Mouse (Mus musculus): ENCODE results near the gene Smurf2. TPM values are rescaled to one million over a fixed set of nuclear protein-coding genes. Genes with fewer than 3 reads are reported as not detected.

Gene Smurf2
- polyA plus RNA-seq, 1 experiment from 2014 or later = 17.1 TPM

DNA sequence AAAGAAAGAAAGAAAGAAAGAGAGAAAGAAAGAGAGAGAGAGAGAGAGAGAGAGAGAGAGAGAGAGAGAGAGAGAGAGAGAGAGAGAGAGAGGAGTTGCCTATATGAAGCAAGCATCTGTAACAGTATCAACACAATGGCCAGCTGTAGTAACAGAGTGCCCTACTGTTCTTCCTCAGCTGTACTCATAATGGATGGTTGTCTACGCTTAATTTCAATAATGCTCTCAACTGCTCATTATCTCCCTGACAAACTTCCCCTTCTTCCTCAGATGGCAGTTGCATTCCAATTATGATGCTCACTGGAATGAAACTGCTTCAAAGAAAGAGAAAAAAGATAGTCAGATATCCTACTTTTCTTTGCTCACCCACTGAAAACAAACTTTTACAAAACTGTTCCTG lies 36.9 kb downstream of the Smurf2 start:
- H3K36me3 ChIP-seq (ENCODE audit: control insufficient read depth, insufficient read depth, low read length) = no peaks in the 10 kb centered on the region
- ATAC-seq (replicated peaks; ENCODE audit: low FRiP score, low TSS enrichment, low read depth) = no peak

DNA sequence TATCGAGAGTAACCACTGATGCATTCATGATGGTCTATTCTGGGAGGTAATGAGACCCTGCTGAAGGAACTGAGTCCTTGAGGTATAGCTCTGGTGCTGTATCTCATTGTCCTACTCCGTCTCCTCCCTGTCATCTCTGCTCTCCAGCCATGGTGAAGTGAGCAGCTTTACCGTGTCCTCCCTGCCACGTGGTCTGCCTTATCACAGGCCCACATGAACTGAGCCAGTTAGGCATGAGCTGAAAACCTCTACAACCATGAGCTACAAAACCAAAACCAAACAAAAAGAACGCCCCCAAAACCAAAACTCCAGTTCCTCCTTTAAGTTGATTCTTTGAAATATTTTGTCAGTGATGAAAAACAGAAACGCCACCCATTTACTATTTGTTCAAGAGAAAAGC lies 47.9 kb downstream of the Smurf2 start:
- H3K9ac ChIP-seq (ENCODE audit: low read length) = no peak overlapping the region
- no peaks in the 10 kb centered on the region for H3K4me1 ChIP-seq (replicated peaks; ENCODE audit: control insufficient read depth, insufficient read depth, low read length)
- ATAC-seq (replicated peaks; ENCODE audit: low FRiP score, low TSS enrichment, low read depth) = no peak
- H3K4me3 ChIP-seq (ENCODE audit: low read depth, low read length) = no peak overlapping the region
- DNase-seq (ENCODE audit: low spot score) = no peak
- no peaks in the 10 kb centered on the region for H3K27me3 ChIP-seq (replicated peaks; ENCODE audit: control insufficient read depth, insufficient read depth, low read length)
- WGBS = 86% methylated on average over 6 of the region's 6 CpGs
- no peak overlapping the region for H3K4me2 ChIP-seq (ENCODE audit: low read length)
- no peak overlapping the region for H3K27ac ChIP-seq (ENCODE audit: low read depth)
- no peaks in the 10 kb centered on the region for H3K9me3 ChIP-seq (ENCODE audit: control insufficient read depth, low read length)
- peaks cover 22% of the 10 kb centered on the region for H3K36me3 ChIP-seq (ENCODE audit: control insufficient read depth, insufficient read depth, low read length)

More for the DNA sequence above, 36.9 kb downstream of the Smurf2 start:
- Histone ChIP-seq H3K9ac (ENCODE audit: low read length) (no peak overlapping the region), H3K27me3 (replicated peaks; ENCODE audit: control insufficient read depth, insufficient read depth, low read length) (no peaks in the 10 kb centered on the region), H3K4me3 (ENCODE audit: low read depth, low read length) (no peak overlapping the region), H3K9me3 (ENCODE audit: control insufficient read depth, low read length) (no peaks in the 10 kb centered on the region), H3K4me1 (replicated peaks; ENCODE audit: control insufficient read depth, insufficient read depth, low read length) (peaks cover 6% of the 10 kb centered on the region; the same call in 1 of the 2 replicates), H3K27ac (ENCODE audit: low read depth) (no peak overlapping the region), H3K4me2 (ENCODE audit: low read length) (no peak overlapping the region)
- DNase-seq (ENCODE audit: low spot score) = no peak
- 79% methylated on average over 1 of the region's 1 CpGs for WGBS

DNA sequence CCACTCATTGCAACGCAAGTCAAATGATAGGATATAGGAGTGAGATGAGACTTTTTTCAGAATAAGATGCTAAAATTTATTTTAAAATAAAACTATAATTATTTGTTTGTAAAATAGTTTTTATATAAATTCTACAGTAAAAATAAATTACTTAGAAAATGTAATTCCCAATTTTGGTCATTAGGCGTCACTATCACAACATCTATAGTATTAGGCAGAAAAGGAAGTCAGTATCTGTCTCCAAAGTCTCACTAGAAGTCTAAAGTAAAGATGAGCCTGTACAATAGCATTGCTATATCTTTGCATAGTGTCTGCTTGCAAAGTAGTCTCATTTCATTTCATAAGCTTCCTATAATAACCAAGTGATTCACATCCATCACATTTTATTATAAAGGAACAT lies 69.1 kb downstream of the Smurf2 start:
- ATAC-seq (replicated peaks; ENCODE audit: low FRiP score, low TSS enrichment, low read depth) = no peak
- Histone ChIP-seq H3K4me2 (ENCODE audit: low read length) (no peak overlapping the region), H3K4me3 (ENCODE audit: low read depth, low read length) (no peak overlapping the region), H3K4me1 (replicated peaks; ENCODE audit: control insufficient read depth, insufficient read depth, low read length) (no peaks in the 10 kb centered on the region), H3K36me3 (ENCODE audit: control insufficient read depth, insufficient read depth, low read length) (peaks cover 74% of the 10 kb centered on the region), H3K9ac (ENCODE audit: low read length) (no peak overlapping the region), H3K9me3 (ENCODE audit: control insufficient read depth, low read length) (no peaks in the 10 kb centered on the region), H3K27me3 (replicated peaks; ENCODE audit: control insufficient read depth, insufficient read depth, low read length) (no peaks in the 10 kb centered on the region), H3K27ac (ENCODE audit: low read depth) (no peak overlapping the region)
- DNase-seq (ENCODE audit: low spot score) = no peak
- 62% methylated on average over 2 of the region's 2 CpGs for WGBS

DNA sequence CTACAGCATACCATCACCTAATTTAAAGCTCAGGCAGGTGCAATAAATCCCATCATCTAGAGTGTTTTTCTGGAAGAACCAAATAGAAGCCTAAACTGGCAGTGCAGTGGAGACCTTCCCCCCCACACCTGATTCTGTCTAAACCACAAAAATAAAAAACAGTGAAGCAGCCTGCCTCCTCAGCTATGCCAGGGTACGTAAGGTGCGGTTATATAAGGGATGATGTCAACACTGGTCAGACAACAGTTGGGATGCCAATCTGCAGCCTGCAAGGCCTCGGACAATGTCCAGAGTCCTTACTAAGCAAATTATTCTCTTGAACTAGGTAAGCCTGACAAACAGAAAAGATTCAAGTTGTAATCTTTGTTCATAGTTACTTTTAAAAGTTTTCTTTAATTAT lies 78.5 kb downstream of the Smurf2 start:
- Histone ChIP-seq H3K27ac (ENCODE audit: low read depth) (no peak overlapping the region), H3K9ac (ENCODE audit: low read length) (no peak overlapping the region), H3K4me3 (ENCODE audit: low read depth, low read length) (no peak overlapping the region), H3K27me3 (replicated peaks; ENCODE audit: control insufficient read depth, insufficient read depth, low read length) (no peaks in the 10 kb centered on the region), H3K36me3 (ENCODE audit: control insufficient read depth, insufficient read depth, low read length) (peaks cover 66% of the 10 kb centered on the region), H3K4me2 (ENCODE audit: low read length) (no peak overlapping the region), H3K9me3 (ENCODE audit: control insufficient read depth, low read length) (no peaks in the 10 kb centered on the region), H3K4me1 (replicated peaks; ENCODE audit: control insufficient read depth, insufficient read depth, low read length) (no peaks in the 10 kb centered on the region)
- no peak for ATAC-seq (replicated peaks; ENCODE audit: low FRiP score, low TSS enrichment, low read depth)
- DNase-seq (ENCODE audit: low spot score) = no peak
- WGBS = 94% methylated on average over 3 of the region's 3 CpGs

DNA sequence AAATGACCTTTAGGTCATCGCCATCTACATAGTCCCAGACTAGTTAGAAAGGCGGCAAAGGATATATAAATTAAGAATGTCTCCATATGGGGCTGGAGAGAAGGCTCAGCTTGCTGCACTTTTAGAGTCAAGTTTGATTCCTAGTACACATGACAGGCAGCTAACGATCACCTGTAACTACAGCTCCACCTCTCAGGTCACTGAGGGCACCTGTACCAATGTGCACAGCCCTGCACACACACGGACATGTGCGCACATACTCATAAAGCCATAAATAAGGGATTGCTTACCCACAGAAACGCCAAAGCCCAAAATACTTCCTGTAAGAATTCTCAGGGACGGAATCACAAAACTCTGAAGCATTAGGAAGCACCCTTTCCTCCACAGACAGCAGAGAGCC lies 92.4 kb downstream of the Smurf2 start:
- H3K36me3 ChIP-seq (ENCODE audit: control insufficient read depth, insufficient read depth, low read length) = peaks cover 74% of the 10 kb centered on the region
- no peak overlapping the region for H3K4me2 ChIP-seq (ENCODE audit: low read length)
- H3K9ac ChIP-seq (ENCODE audit: low read length) = no peak overlapping the region
- no peak overlapping the region for H3K27ac ChIP-seq (ENCODE audit: low read depth)
- WGBS = 89% methylated on average over 7 of the region's 7 CpGs
- H3K9me3 ChIP-seq (ENCODE audit: control insufficient read depth, low read length) = no peaks in the 10 kb centered on the region
- no peak overlapping the region for H3K4me3 ChIP-seq (ENCODE audit: low read depth, low read length)
- ATAC-seq (replicated peaks; ENCODE audit: low FRiP score, low TSS enrichment, low read depth) (no peak), DNase-seq (ENCODE audit: low spot score) (no peak)
- no peaks in the 10 kb centered on the region for H3K27me3 ChIP-seq (replicated peaks; ENCODE audit: control insufficient read depth, insufficient read depth, low read length)
- H3K4me1 ChIP-seq (replicated peaks; ENCODE audit: control insufficient read depth, insufficient read depth, low read length) = no peaks in the 10 kb centered on the region

DNA sequence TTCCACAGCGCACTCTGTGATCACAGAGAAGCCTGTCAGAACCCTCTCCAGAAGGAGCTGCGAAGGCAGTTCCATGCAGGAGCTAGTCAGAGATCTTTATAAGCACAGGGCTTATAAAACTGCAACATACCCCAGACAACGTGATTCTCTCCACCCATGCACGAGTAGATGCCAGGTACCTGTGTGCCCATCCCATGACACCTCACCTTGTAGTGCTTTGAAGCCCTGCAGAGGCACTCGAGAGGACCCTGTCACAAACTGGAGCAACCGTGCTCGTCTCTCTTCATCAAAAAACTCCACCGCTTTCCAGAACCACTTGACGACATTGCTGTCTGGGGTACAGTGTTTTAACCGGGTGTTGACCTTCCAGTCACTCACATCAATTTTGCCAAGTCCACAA lies 96.1 kb downstream of the Smurf2 start:
- no peak for ATAC-seq (replicated peaks; ENCODE audit: low FRiP score, low TSS enrichment, low read depth)
- H3K4me2 ChIP-seq (ENCODE audit: low read length) = no peak overlapping the region
- H3K36me3 ChIP-seq (ENCODE audit: control insufficient read depth, insufficient read depth, low read length) = peaks cover 76% of the 10 kb centered on the region
- 93% methylated on average over 10 of the region's 10 CpGs for WGBS
- no peaks in the 10 kb centered on the region for H3K4me1 ChIP-seq (replicated peaks; ENCODE audit: control insufficient read depth, insufficient read depth, low read length)
- H3K4me3 ChIP-seq (ENCODE audit: low read depth, low read length) = no peak overlapping the region
- H3K27me3 ChIP-seq (replicated peaks; ENCODE audit: control insufficient read depth, insufficient read depth, low read length) = no peaks in the 10 kb centered on the region
- no peak for DNase-seq (ENCODE audit: low spot score)
- H3K9ac ChIP-seq (ENCODE audit: low read length) = no peak overlapping the region
- no peaks in the 10 kb centered on the region for H3K9me3 ChIP-seq (ENCODE audit: control insufficient read depth, low read length)
- no peak overlapping the region for H3K27ac ChIP-seq (ENCODE audit: low read depth)

DNA sequence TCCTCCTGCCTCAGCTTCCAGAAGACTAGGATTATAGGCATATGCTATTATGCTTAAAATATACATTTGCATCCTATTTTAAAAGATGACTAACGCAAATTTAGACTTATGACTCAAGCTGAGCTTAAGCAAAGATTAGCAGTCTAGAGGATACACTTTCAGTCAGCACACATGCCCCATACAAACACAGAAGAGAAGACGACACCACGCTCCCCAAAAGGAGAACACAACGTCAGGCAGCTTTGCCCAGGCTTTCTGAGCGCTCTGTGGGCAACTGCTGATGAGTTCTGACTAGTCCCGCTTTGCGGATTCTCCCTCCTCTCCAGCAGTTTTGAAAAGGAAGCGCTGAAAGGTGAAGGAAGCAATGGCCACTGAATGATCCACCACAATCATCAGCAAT lies 96.8 kb downstream of the Smurf2 start:
- Histone ChIP-seq H3K36me3 (ENCODE audit: control insufficient read depth, insufficient read depth, low read length) (peaks cover 81% of the 10 kb centered on the region), H3K27me3 (replicated peaks; ENCODE audit: control insufficient read depth, insufficient read depth, low read length) (no peaks in the 10 kb centered on the region), H3K27ac (ENCODE audit: low read depth) (no peak overlapping the region), H3K4me1 (replicated peaks; ENCODE audit: control insufficient read depth, insufficient read depth, low read length) (peaks cover 2% of the 10 kb centered on the region; the same call in 1 of the 2 replicates), H3K4me2 (ENCODE audit: low read length) (no peak overlapping the region), H3K9ac (ENCODE audit: low read length) (no peak overlapping the region), H3K4me3 (ENCODE audit: low read depth, low read length) (no peak overlapping the region), H3K9me3 (ENCODE audit: control insufficient read depth, low read length) (no peaks in the 10 kb centered on the region)
- ATAC-seq (replicated peaks; ENCODE audit: low FRiP score, low TSS enrichment, low read depth) (no peak), DNase-seq (ENCODE audit: low spot score) (no peak)
- 93% methylated on average over 8 of the region's 8 CpGs for WGBS

DNA sequence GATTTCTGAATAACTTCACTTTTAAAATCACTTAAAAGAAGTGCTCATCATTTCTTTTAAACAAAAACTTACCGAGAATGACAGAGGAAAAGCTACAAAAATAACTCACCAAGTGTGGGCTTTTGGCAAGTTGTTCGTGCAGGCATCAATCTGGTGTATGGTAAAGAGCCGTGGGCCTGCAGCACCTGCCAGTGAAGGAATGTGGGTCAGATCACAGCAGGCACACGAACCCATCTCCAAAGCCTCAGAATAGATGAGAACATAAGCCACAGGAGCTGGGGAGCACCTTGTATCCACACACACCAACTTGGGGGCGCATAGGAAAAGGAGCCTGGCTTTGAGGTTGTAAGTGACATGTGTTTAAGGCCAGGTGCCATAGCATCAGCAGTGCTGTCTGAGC lies 97.6 kb downstream of the Smurf2 start:
- DNase-seq (ENCODE audit: low spot score) (no peak), ATAC-seq (replicated peaks; ENCODE audit: low FRiP score, low TSS enrichment, low read depth) (no peak)
- Histone ChIP-seq H3K9ac (ENCODE audit: low read length) (no peak overlapping the region), H3K36me3 (ENCODE audit: control insufficient read depth, insufficient read depth, low read length) (peaks cover 79% of the 10 kb centered on the region), H3K9me3 (ENCODE audit: control insufficient read depth, low read length) (no peaks in the 10 kb centered on the region), H3K27ac (ENCODE audit: low read depth) (no peak overlapping the region), H3K27me3 (replicated peaks; ENCODE audit: control insufficient read depth, insufficient read depth, low read length) (no peaks in the 10 kb centered on the region), H3K4me1 (replicated peaks; ENCODE audit: control insufficient read depth, insufficient read depth, low read length) (peaks cover 10% of the 10 kb centered on the region), H3K4me3 (ENCODE audit: low read depth, low read length) (no peak overlapping the region), H3K4me2 (ENCODE audit: low read length) (no peak overlapping the region)
- 89% methylated on average over 5 of the region's 5 CpGs for WGBS

DNA sequence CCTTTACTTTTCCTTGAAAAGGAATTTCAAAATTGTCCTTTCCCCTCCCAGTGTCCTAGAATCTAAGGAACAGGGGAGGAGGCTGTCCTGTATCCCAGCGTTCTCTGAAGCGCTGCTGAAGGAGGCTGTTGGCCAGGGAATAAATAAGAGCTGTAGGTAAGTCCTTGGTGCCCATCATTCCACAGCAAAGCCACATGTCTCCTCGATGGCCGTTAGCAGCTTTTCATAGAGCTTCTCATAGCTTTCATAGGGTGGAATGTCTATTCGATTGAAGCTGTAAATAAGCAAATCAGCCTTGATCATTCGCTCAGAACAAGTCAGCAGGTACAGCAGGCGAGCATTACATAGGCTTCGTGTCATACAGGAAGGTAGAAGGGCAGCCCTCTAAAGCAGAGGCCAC lies 98.0 kb downstream of the Smurf2 start:
- ATAC-seq (replicated peaks; ENCODE audit: low FRiP score, low TSS enrichment, low read depth) = no peak
- Histone ChIP-seq H3K4me3 (ENCODE audit: low read depth, low read length) (no peak overlapping the region), H3K27ac (ENCODE audit: low read depth) (no peak overlapping the region), H3K9me3 (ENCODE audit: control insufficient read depth, low read length) (no peaks in the 10 kb centered on the region), H3K27me3 (replicated peaks; ENCODE audit: control insufficient read depth, insufficient read depth, low read length) (no peaks in the 10 kb centered on the region), H3K4me1 (replicated peaks; ENCODE audit: control insufficient read depth, insufficient read depth, low read length) (peaks cover 11% of the 10 kb centered on the region), H3K36me3 (ENCODE audit: control insufficient read depth, insufficient read depth, low read length) (peaks cover 79% of the 10 kb centered on the region), H3K9ac (ENCODE audit: low read length) (no peak overlapping the region), H3K4me2 (ENCODE audit: low read length) (no peak overlapping the region)
- no peak for DNase-seq (ENCODE audit: low spot score)
- 88% methylated on average over 8 of the region's 8 CpGs for WGBS

Measured in intestine, embryonic 14.5 days (tissue).